Mouse (Mus musculus) CD4-positive, CD25-positive, alpha-beta regulatory T cell, adult 9 weeks (primary cell): ENCODE results near the gene Strn3. TPM values are rescaled to one million over a fixed set of nuclear protein-coding genes. Genes with fewer than 3 reads are reported as not detected.

ENCODE experiments used
- polyA plus RNA-seq: library from polyadenylated mRNA; unstranded; fragments of 100-300 nt; shearing (Covaris generic); gene quantifications from one replicate; pipeline ENCODE4 v1.2.1, GENCODE M21; 2017

The Strn3 gene
- polyA plus RNA-seq, result 11.3 TPM

DNA sequence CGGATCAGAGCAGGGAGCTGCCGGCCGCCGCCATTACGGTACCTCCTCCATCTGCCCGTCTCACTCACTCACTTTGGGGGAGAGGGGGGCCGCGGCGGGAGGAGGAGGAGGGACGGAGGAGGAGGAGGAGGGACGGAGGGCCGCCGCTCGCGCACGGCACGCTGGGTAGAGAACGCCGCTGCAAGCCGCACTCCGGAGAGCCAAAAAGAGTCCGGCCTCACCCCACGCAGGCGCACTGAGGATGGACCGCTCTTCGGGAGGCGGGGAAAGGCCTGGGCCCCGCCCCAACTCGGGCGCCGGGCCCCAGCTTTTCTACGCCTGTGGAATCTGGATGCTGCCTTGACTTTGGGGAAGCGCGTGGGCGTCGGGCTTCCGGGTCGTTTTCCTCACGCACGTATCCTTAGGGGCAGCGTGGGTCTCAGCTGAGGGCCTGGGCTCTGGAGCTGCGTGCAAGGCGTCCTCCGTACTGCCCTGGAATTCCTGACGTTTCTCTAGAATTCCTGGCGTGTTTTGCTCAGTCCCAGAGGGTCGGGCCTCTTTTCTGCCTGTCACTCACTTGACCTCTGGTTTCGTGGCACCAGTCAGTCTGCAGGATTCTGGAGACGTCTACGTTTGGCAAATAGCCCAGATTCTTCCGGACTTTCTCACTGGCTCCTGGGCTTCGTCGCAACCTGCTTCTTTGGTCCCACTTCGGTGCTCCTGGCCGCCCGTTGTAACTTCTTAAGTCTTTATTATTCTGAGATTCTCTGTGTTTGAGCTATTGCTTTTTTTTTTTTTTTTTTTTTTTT, at the start of gene Strn3:
Gene Strn3 (minus strand): TSS at position 53 of the 788 bp plus-strand sequence.

DNA sequence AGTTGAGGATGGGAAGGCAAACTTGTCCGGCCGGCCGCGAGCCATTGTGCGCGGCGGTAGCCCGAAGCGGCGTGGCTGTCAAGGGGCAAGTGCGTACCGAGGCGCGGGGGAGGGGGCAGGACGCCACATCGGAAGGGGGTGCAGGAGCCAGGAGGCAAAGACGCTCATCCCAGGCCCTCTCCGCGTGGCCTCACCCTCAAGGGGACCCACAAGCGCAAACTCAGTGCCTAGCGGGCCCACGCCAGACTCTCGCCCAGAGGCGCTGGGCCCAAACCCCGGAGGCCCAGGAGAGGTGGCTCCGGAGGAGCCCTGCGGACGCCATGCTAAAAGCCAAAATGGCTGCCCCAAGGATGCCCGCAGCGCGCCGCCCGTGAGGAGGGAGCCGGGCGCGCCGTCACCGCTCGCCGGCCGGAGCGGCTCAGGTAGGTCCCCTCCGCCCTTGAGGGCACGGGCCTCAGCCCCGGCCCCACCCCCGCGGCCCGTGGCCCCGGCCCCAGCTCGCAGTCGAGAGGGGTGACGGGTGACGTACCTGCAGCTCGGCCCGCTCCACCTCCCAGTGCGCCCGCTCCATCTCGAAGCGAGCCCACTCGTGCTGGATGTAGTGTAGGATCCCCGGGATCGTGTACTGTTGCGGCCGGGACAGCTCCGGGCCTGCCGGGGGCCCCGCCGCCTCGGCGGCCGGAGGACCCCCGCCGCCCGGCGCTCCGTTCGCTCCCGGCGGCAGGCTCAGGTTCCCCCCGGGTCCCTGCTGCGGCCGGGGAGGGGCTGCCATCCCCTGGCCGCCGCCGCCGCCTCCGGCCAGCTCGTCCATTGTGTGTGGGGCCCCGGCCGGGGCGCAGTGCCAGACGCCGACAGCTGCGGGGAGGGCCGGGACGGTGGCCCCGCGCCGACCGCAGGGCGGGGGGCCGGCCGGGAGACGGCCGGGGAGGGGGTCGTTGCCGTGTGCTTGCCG, 528 bp downstream of the Strn3 start, which contains the start of gene Ap4s1:
Gene Ap4s1 (plus strand): TSS at position 141 of the 952 bp plus-strand sequence.

DNA sequence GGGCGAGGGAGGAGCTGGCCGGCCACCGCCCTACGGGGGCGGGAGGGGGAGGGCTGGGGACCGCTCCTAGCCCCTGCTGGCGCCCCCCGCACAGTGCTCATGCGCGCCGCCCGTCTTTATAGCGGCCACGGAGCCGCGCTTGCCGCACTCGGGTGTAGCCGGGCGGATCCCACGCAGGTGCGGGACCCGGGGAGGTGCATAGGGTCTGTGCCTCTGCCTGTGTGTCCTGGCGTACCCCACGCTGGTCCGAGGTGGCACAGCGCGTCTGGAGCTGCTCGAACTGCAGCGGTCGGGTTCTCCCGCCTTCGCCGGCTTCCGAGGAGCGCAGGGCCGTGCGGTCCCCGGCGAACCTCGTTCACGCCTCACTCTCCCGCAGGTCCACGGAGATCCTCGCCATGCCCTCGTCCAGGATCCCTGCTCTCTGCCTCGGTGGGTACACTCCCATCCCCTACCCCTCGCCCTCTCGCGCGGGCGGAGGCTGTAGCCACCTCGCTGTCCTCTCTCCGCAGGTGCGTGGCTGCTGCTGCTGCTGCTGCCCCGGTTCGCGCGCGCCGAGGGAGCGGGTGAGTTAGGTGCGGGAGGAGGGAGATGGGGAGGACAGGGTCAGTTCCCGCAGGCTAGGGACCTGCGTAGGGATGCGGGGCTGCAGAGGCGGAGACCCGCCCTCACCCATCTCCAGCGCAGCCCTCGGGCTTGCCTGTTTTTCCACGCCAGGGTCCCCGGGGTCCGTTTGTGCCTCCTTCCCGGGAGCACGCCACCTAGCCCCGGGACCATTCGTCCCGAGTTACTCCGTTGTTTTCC, 98.3 kb downstream of the Strn3 start, which contains the start of gene Coch:
Gene Coch (plus strand): TSS at position 113 of the 801 bp plus-strand sequence.

Other genes starting within 250 kb of the Strn3 start
- gene Coch, start 98.6 kb downstream of the Strn3 start, polyA plus RNA-seq, result 1.4 TPM
- 31.5 TPM for gene Ap4s1, start 864 bp downstream of the Strn3 start, polyA plus RNA-seq
- gene Hectd1, start 137.6 kb upstream of the Strn3 start, polyA plus RNA-seq, result 83.2 TPM